Mouse (Mus musculus) heart, postnatal 4 days (tissue): ENCODE data around the gene Ctu1. TPM values are rescaled to one million over a fixed set of nuclear protein-coding genes. Genes with fewer than 3 reads are reported as not detected.
A peak's percentile ranks its signal among the peaks of the same experiment; 100 is the strongest.
"Not testable (repeated sequence)": the region's sequence is repeated elsewhere in the genome, so short reads cannot be mapped to it uniquely, and the experiment has no call there.

Experiments used
- DNase-seq: peaks from one replicate; pipeline ENCODE4 v3.0.0; 2021
- total RNA-seq, 2 experiments: library from RNA; stranded (reverse); gene quantifications; 2 replicates each; pipeline ENCODE4 v1.2.3; 2021

Ctu1 gene
- total RNA-seq, 2 experiments from 2014 or later = 4.7 to 5.6 TPM

DNA sequence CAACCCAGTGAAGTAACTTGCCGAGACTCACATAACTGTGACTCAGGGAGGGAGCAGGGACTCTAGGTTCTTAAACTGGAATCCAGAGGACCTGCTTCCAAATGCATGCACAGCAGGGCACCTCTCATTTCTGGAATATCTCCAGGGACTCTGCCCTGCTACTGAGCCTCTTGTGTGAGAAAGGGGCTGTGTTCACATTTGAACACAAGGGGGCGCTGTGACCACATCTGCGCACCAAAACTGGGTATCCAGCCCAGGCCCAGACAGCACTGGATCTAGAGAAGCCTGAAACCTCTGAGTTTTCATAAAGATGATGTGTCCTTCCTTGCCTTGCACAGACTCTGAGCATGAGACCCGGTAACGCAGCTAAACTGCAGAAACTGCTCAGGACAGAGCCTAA lies 9.1 kb downstream of the Ctu1 start:
- peak; percentile 78 for DNase-seq

DNA sequence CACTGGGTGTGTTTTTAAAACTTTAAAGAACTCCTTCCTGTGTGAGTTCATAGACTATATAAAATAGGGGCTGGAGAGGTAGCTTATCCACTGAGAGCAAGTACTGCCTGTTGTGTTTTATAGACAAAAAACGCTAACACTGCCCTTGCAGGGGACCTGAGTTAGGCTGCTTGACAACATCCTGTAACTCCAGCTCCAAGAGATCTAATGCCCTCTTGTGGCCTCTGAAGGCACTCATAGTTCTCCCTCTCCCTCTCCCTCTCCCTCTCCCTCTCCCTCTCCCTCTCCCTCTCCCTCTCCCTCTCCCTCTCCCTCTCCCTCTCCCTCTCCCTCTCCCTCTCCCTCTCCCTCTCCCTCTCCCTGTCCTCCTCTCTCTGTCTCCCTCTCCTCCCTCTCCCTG lies 10.7 kb downstream of the Ctu1 start:
- DNase-seq = not testable (repeated sequence)

- no peak for DNase-seq
These were observed 13.3 kb downstream of the Ctu1 start for GRCm38 (mm10) chr7:43685088-43685487.

GRCm38 (mm10) chr7:43690118-43690517 lies 18.3 kb downstream of the Ctu1 start, which contains the start of gene Klk14:
TSS of gene Klk14 (plus strand) at chr7:43690418.
- no peak for DNase-seq

GRCm38 (mm10) chr7:43710031-43710430 lies 38.2 kb downstream of the Ctu1 start:
- DNase-seq = no peak

DNA sequence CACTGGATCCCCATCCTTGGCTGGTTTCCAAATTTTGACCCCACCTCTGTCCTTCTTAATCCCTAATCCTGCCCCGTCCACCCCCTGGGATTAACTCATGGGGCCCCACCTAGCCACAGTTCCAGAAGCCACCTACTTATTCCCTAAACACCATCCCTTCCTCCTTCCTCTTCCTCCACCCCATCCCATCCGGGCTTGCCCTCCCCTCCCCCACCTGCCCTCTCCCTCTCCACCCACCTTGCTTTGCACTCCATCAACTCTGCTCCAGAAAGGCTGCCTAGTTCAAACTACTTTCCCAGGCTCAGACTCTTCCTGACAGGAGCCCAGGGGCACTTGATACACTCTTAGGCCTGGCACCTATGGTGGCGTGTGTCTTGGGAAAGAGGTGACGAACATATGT lies 40.5 kb downstream of the Ctu1 start, which contains the start of gene Klk13:
Klk13 (plus strand) TSS at position 301 of the 400 bp plus-strand sequence.
- DNase-seq = no peak

GRCm38 (mm10) chr7:43712917-43713316 lies 41.1 kb downstream of the Ctu1 start:
- DNase-seq = no peak

GRCm38 (mm10) chr7:43713741-43714351 lies 42.0 kb downstream of the Ctu1 start:
- DNase-seq = no peak

Other genes with a start within 250 kb of the Ctu1 start
- not detected for gene Lim2, start 244.3 kb upstream of the Ctu1 start, total RNA-seq
- gene Nkg7, start 234.9 kb upstream of the Ctu1 start, total RNA-seq = not detected
- not detected for gene Cldnd2, start 231.2 kb upstream of the Ctu1 start, total RNA-seq
- gene Etfb, start 227.9 kb upstream of the Ctu1 start, total RNA-seq = 100 to 1,000 TPM; 882 to 955 TPM
- 1 to 10 TPM; 2.9 to 3.0 TPM for gene Gm45233, start 227.9 kb upstream of the Ctu1 start, total RNA-seq
- 1 to 10 TPM; 4.1 to 6.3 TPM for gene Vsig10l, start 208.9 kb upstream of the Ctu1 start, total RNA-seq
- under 1 TPM; 0.29 TPM for gene Iglon5, start 181.9 kb upstream of the Ctu1 start, total RNA-seq
- gene 4931406B18Rik, start 166.1 kb upstream of the Ctu1 start, total RNA-seq = not detected
- 1 to 10 TPM; 1.7 to 2.1 TPM for gene Cd33, start 127.6 kb upstream of the Ctu1 start, total RNA-seq
- 1 to 10 TPM; 1.0 to 1.1 TPM for gene Zfp658, start 109.8 kb upstream of the Ctu1 start, total RNA-seq
- 1 to 10 TPM; 9.4 to 10.0 TPM for gene Zfp719, start 92.4 kb upstream of the Ctu1 start, total RNA-seq
- not detected for gene Zfp819, start 64.8 kb upstream of the Ctu1 start, total RNA-seq
- not detected for gene Ceacam18, start 37.3 kb upstream of the Ctu1 start, total RNA-seq
- gene Siglece, start 11.9 kb upstream of the Ctu1 start, total RNA-seq = under 1 TPM; 0.34 to 0.48 TPM
- gene Klk14, start 18.4 kb downstream of the Ctu1 start, total RNA-seq = not detected
- not detected for gene Klk13, start 40.6 kb downstream of the Ctu1 start, total RNA-seq
- not detected for gene Klk12, start 96.9 kb downstream of the Ctu1 start, total RNA-seq
- gene Klk11, start 102.6 kb downstream of the Ctu1 start, total RNA-seq = not detected
- gene Klk10, start 109.0 kb downstream of the Ctu1 start, total RNA-seq = not detected
- gene Klk9, start 119.9 kb downstream of the Ctu1 start, total RNA-seq = not detected
- 10 to 100 TPM; 10.6 to 17.4 TPM for gene Klk8, start 125.6 kb downstream of the Ctu1 start, total RNA-seq
- gene Klk7, start 139.3 kb downstream of the Ctu1 start, total RNA-seq = not detected
- gene Klk6, start 152.5 kb downstream of the Ctu1 start, total RNA-seq = not detected
- gene Klk5, start 170.0 kb downstream of the Ctu1 start, total RNA-seq = not detected
- not detected for gene Klk4, start 209.1 kb downstream of the Ctu1 start, total RNA-seq